Mouse (Mus musculus) thymus, adult 2 months (tissue): ENCODE results near the gene BC030499.
A peak's percentile ranks its signal among the peaks of the same experiment; 100 is the strongest.

Experiments
- CTCF ChIP-seq: fragments of 200-500 bp; IDR thresholded peaks from 2 replicates; pipeline ENCODE4 v1.5.1; 2012; ENCODE audit warnings: mild to moderate bottlenecking, control low read depth, low read length, moderate library complexity, borderline replicate concordance; ENCODE audit not compliant: control insufficient read depth, poor library complexity, insufficient read depth; ENCODE audit errors: extremely low read depth
- POLR2A ChIP-seq: fragments of 200-500 bp; IDR thresholded peaks from 2 replicates; pipeline ENCODE4 v1.6.1; 2012; ENCODE audit warnings: mild to moderate bottlenecking, low read length, control low read depth, moderate library complexity; ENCODE audit not compliant: control insufficient read depth, poor library complexity, insufficient read depth; ENCODE audit errors: extremely low read depth

DNA sequence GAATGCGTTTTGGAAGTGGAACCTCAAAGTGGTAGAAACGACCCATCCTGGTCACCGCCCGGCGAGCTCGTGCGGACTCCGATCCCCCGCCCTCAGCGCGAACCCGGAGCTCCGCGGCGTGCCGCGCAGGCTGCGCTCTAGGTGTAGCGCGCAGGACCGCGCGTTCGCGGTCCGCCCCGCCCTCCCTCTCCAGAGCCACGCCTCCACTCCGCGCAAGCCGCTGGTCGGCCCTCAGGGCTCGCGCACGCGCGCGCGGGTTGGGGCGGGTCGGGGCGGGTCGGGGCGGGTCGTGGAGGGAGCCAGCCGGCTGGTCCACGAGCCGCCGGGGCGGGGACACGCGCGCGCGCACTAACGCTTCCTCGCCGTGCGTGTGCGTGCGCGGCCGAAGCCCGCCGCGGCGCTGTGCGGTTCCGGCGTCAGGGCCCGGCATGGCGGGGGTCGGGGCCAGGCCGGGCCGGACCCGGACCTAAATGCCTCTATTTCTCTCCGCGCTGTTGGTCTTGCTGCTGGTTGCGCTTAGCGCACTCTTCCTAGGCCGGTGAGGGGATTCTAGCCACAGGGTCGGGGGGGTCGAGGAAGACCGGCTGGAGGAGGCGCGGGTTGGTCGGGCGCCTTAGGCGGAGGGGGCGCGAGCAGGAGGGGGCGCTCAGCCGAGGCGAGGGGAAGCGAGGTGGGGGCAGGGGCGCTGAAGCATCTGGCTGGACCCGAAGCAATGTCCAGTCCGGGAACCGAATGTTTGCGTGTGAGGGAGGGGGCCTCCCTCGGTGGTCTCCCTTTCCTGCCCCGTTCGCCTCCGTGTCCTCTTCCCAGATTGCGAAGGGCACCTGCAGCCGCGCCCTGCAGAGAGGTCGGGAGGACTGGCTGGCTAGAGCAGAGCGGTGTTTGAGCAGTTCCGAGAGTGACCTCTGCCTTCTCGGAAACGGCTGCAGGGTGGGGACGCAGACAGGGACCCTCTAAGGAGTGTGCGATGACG lies 29.0 kb upstream of the BC030499 start, which contains the start of gene 2610507B11Rik:
- TF ChIP-seq POLR2A (peak; percentile 89; the same call in 1 of the 2 replicates), CTCF (peak; percentile 48; the same call in 1 of the 2 replicates)
